Mouse (Mus musculus): ENCODE results near the gene Pllp. TPM values are rescaled to one million over a fixed set of nuclear protein-coding genes. Genes with fewer than 3 reads are reported as not detected.
A peak's percentile ranks its signal among the peaks of the same experiment; 100 is the strongest.

Gene Pllp
- polyA plus RNA-seq, 1 experiment from 2014 or later, result 125 TPM

GRCm38 (mm10) chr8:94733821-94734465 is 37.9 kb upstream of the Pllp start:
- peak; percentile 63; the same call in 1 of the 2 replicates for ATAC-seq (ENCODE audit: insufficient read depth, low FRiP score)
- WGBS, result 63% methylated on average over 5 of the region's 5 CpGs

GRCm38 (mm10) chr8:94729301-94729700 is 33.2 kb upstream of the Pllp start:
- Histone ChIP-seq H3K9ac (ENCODE audit: low read length) (no peak overlapping the region), H3K36me3 (ENCODE audit: control insufficient read depth, insufficient read depth, low read length) (no peaks in the 10 kb centered on the region), H3K4me1 (ENCODE audit: control insufficient read depth, insufficient read depth, low read length) (no peaks in the 10 kb centered on the region; the same call in 1 of the 2 replicates), H3K27me3 (ENCODE audit: control insufficient read depth, insufficient read depth, low read length) (no peaks in the 10 kb centered on the region), H3K4me3 (replicated peaks; ENCODE audit: low read length) (no peak overlapping the region), H3K27ac (ENCODE audit: low read length) (peak overlapping the region; percentile 69), H3K4me2 (ENCODE audit: low read depth, low read length) (no peak overlapping the region), H3K9me3 (replicated peaks; ENCODE audit: control insufficient read depth, low read length) (no peaks in the 10 kb centered on the region)
- 40% methylated on average over 4 of the region's 4 CpGs for WGBS
- peak; percentile 37; the same call in 1 of the 2 replicates for ATAC-seq (ENCODE audit: insufficient read depth, low FRiP score)

More at GRCm38 (mm10) chr8:94733821-94734465, 37.9 kb upstream of the Pllp start:
- H3K27me3 ChIP-seq (ENCODE audit: control insufficient read depth, insufficient read depth, low read length), result no peaks in the 10 kb centered on the region
- H3K4me2 ChIP-seq (ENCODE audit: low read depth, low read length), result no peak overlapping the region
- H3K27ac ChIP-seq (ENCODE audit: low read length), result no peak overlapping the region
- H3K36me3 ChIP-seq (ENCODE audit: control insufficient read depth, insufficient read depth, low read length), result no peaks in the 10 kb centered on the region
- H3K9me3 ChIP-seq (replicated peaks; ENCODE audit: control insufficient read depth, low read length), result no peaks in the 10 kb centered on the region
- peaks cover 4% of the 10 kb centered on the region for H3K4me1 ChIP-seq (ENCODE audit: control insufficient read depth, insufficient read depth, low read length)
- H3K9ac ChIP-seq (ENCODE audit: low read length), result no peak overlapping the region
- no peak overlapping the region for H3K4me3 ChIP-seq (replicated peaks; ENCODE audit: low read length)

- H3K36me3 ChIP-seq (ENCODE audit: control insufficient read depth, insufficient read depth, low read length), result no peaks in the 10 kb centered on the region
- ATAC-seq (ENCODE audit: insufficient read depth, low FRiP score), result no peak
- H3K9ac ChIP-seq (ENCODE audit: low read length), result no peak overlapping the region
- H3K27me3 ChIP-seq (ENCODE audit: control insufficient read depth, insufficient read depth, low read length), result no peaks in the 10 kb centered on the region
- no peaks in the 10 kb centered on the region for H3K9me3 ChIP-seq (replicated peaks; ENCODE audit: control insufficient read depth, low read length)
- WGBS, result 79% methylated on average over 5 of the region's 5 CpGs
- H3K27ac ChIP-seq (ENCODE audit: low read length), result no peak overlapping the region
- no peak overlapping the region for H3K4me2 ChIP-seq (ENCODE audit: low read depth, low read length)
- no peaks in the 10 kb centered on the region for H3K4me1 ChIP-seq (ENCODE audit: control insufficient read depth, insufficient read depth, low read length)
- no peak overlapping the region for H3K4me3 ChIP-seq (replicated peaks; ENCODE audit: low read length)
Observed at GRCm38 (mm10) chr8:94725998-94726397, 29.9 kb upstream of the Pllp start.

GRCm38 (mm10) chr8:94716841-94717240 is 20.8 kb upstream of the Pllp start:
- H3K4me3 ChIP-seq (replicated peaks; ENCODE audit: low read length), result no peak overlapping the region
- 64% methylated on average over 1 of the region's 1 CpGs for whole genome bisulfite sequencing
- ATAC-seq (ENCODE audit: insufficient read depth, low FRiP score), result no peak
- H3K9me3 ChIP-seq (replicated peaks; ENCODE audit: control insufficient read depth, low read length), result no peaks in the 10 kb centered on the region
- H3K27me3 ChIP-seq (ENCODE audit: control insufficient read depth, insufficient read depth, low read length), result no peaks in the 10 kb centered on the region
- H3K27ac ChIP-seq (ENCODE audit: low read length), result no peak overlapping the region
- H3K4me1 ChIP-seq (ENCODE audit: control insufficient read depth, insufficient read depth, low read length), result no peaks in the 10 kb centered on the region
- H3K4me2 ChIP-seq (ENCODE audit: low read depth, low read length), result no peak overlapping the region
- H3K9ac ChIP-seq (ENCODE audit: low read length), result no peak overlapping the region
- no peaks in the 10 kb centered on the region for H3K36me3 ChIP-seq (ENCODE audit: control insufficient read depth, insufficient read depth, low read length)

- H3K27ac ChIP-seq (ENCODE audit: low read length), result no peak overlapping the region
- ATAC-seq (ENCODE audit: insufficient read depth, low FRiP score), result no peak
- 83% methylated on average over 3 of the region's 3 CpGs for WGBS
- no peak overlapping the region for H3K4me3 ChIP-seq (replicated peaks; ENCODE audit: low read length)
- no peaks in the 10 kb centered on the region for H3K9me3 ChIP-seq (replicated peaks; ENCODE audit: control insufficient read depth, low read length)
- H3K4me2 ChIP-seq (ENCODE audit: low read depth, low read length), result no peak overlapping the region
- H3K9ac ChIP-seq (ENCODE audit: low read length), result no peak overlapping the region
- H3K27me3 ChIP-seq (ENCODE audit: control insufficient read depth, insufficient read depth, low read length), result no peaks in the 10 kb centered on the region
- H3K36me3 ChIP-seq (ENCODE audit: control insufficient read depth, insufficient read depth, low read length), result no peaks in the 10 kb centered on the region
- H3K4me1 ChIP-seq (ENCODE audit: control insufficient read depth, insufficient read depth, low read length), result no peaks in the 10 kb centered on the region; the same call in 1 of the 2 replicates
Observed at GRCm38 (mm10) chr8:94715871-94716270, 19.8 kb upstream of the Pllp start.

- WGBS, result 35% methylated on average over 5 of the region's 5 CpGs
- Histone ChIP-seq H3K27me3 (ENCODE audit: control insufficient read depth, insufficient read depth, low read length) (no peaks in the 10 kb centered on the region), H3K9ac (ENCODE audit: low read length) (no peak overlapping the region), H3K27ac (ENCODE audit: low read length) (no peak overlapping the region), H3K4me3 (replicated peaks; ENCODE audit: low read length) (no peak overlapping the region), H3K9me3 (replicated peaks; ENCODE audit: control insufficient read depth, low read length) (no peaks in the 10 kb centered on the region), H3K4me2 (ENCODE audit: low read depth, low read length) (no peak overlapping the region), H3K4me1 (ENCODE audit: control insufficient read depth, insufficient read depth, low read length) (no peaks in the 10 kb centered on the region; the same call in 1 of the 2 replicates), H3K36me3 (ENCODE audit: control insufficient read depth, insufficient read depth, low read length) (no peaks in the 10 kb centered on the region)
- no peak for ATAC-seq (ENCODE audit: insufficient read depth, low FRiP score)
Observed at GRCm38 (mm10) chr8:94714556-94714955, 18.5 kb upstream of the Pllp start.

GRCm38 (mm10) chr8:94711160-94711718 is 15.2 kb upstream of the Pllp start:
- Histone ChIP-seq H3K9me3 (replicated peaks; ENCODE audit: control insufficient read depth, low read length) (no peaks in the 10 kb centered on the region), H3K4me2 (ENCODE audit: low read depth, low read length) (no peak overlapping the region), H3K4me3 (replicated peaks; ENCODE audit: low read length) (no peak overlapping the region), H3K27ac (ENCODE audit: low read length) (peak overlapping the region; percentile 79), H3K36me3 (ENCODE audit: control insufficient read depth, insufficient read depth, low read length) (no peaks in the 10 kb centered on the region), H3K4me1 (ENCODE audit: control insufficient read depth, insufficient read depth, low read length) (peaks cover 11% of the 10 kb centered on the region), H3K9ac (ENCODE audit: low read length) (peak overlapping the region; percentile 31), H3K27me3 (ENCODE audit: control insufficient read depth, insufficient read depth, low read length) (no peaks in the 10 kb centered on the region)
- 36% methylated on average over 5 of the region's 5 CpGs for WGBS
- ATAC-seq (ENCODE audit: insufficient read depth, low FRiP score), result peak; percentile 66

- Histone ChIP-seq H3K27me3 (ENCODE audit: control insufficient read depth, insufficient read depth, low read length) (no peaks in the 10 kb centered on the region), H3K4me3 (replicated peaks; ENCODE audit: low read length) (no peak overlapping the region), H3K4me1 (ENCODE audit: control insufficient read depth, insufficient read depth, low read length) (peaks cover 11% of the 10 kb centered on the region), H3K4me2 (ENCODE audit: low read depth, low read length) (no peak overlapping the region), H3K9ac (ENCODE audit: low read length) (no peak overlapping the region), H3K27ac (ENCODE audit: low read length) (no peak overlapping the region), H3K9me3 (replicated peaks; ENCODE audit: control insufficient read depth, low read length) (no peaks in the 10 kb centered on the region), H3K36me3 (ENCODE audit: control insufficient read depth, insufficient read depth, low read length) (no peaks in the 10 kb centered on the region)
- ATAC-seq (ENCODE audit: insufficient read depth, low FRiP score), result no peak
- WGBS, result 60% methylated on average over 8 of the region's 8 CpGs
Observed at GRCm38 (mm10) chr8:94710336-94710735, 14.3 kb upstream of the Pllp start.

- H3K4me3 ChIP-seq (replicated peaks; ENCODE audit: low read length), result no peak overlapping the region
- peaks cover 11% of the 10 kb centered on the region for H3K4me1 ChIP-seq (ENCODE audit: control insufficient read depth, insufficient read depth, low read length)
- H3K36me3 ChIP-seq (ENCODE audit: control insufficient read depth, insufficient read depth, low read length), result no peaks in the 10 kb centered on the region
- no peaks in the 10 kb centered on the region for H3K9me3 ChIP-seq (replicated peaks; ENCODE audit: control insufficient read depth, low read length)
- no peak for ATAC-seq (ENCODE audit: insufficient read depth, low FRiP score)
- H3K27ac ChIP-seq (ENCODE audit: low read length), result no peak overlapping the region
- H3K27me3 ChIP-seq (ENCODE audit: control insufficient read depth, insufficient read depth, low read length), result no peaks in the 10 kb centered on the region
- WGBS, result 61% methylated on average over 9 of the region's 9 CpGs
- no peak overlapping the region; the same call in 1 of the 2 replicates for H3K9ac ChIP-seq (ENCODE audit: low read length)
- H3K4me2 ChIP-seq (ENCODE audit: low read depth, low read length), result no peak overlapping the region
Observed at GRCm38 (mm10) chr8:94706732-94707395, 10.8 kb upstream of the Pllp start.
